Comparison of ENCODE assay signal across 18 mouse cellular contexts in genomic region chr2:132180463-132181205, GRCm38 (mm10). TPM values are rescaled to one million over a fixed set of nuclear protein-coding genes. Genes with fewer than 3 reads are reported as not detected.
DNase-seq lines count a peak whose midpoint lies in the region; ATAC-seq and TF ChIP-seq lines count a peak whose summit lies in the region.
"Had no signal": no experiment of that assay in that cellular context is flagged by ENCODE, and none has a peak within 500 bp of the region (broad histone marks: within the 10 kb centered on the region; RNA-seq: fewer than 3 reads in every experiment).

No protein-coding gene starts in this region.

- H3K9me3 ChIP-seq in embryonic facial prominence, embryonic 10.5 days, result no peaks in the 10 kb centered on the region
- H3K9me3 ChIP-seq: hindbrain, embryonic 13.5 days; midbrain, embryonic 12.5 days had no signal

- 21% methylated on average over 1 of the region's 1 CpGs for WGBS in thymus, adult 2 months
- WGBS in embryonic facial prominence, embryonic 10.5 days, result 69% methylated on average over 1 of the region's 1 CpGs

- H3K36me3 ChIP-seq in thymus, adult 2 months (ENCODE audit: control insufficient read depth, insufficient read depth, low read length), result no peaks in the 10 kb centered on the region
- no peaks in the 10 kb centered on the region for H3K36me3 ChIP-seq in embryonic facial prominence, embryonic 10.5 days (replicated peaks)
- H3K36me3 ChIP-seq: hindbrain, embryonic 13.5 days; midbrain, embryonic 12.5 days had no signal

- TF ChIP-seq CTCF in thymus, adult 2 months (IDR thresholded peaks at IDR 0.05; ENCODE audit: borderline replicate concordance, control insufficient read depth, extremely low read depth, insufficient read depth, low read length, poor library complexity), result no peak
- TF ChIP-seq CTCF in bone marrow macrophage, adult 2 months (IDR thresholded peaks at IDR 0.05; ENCODE audit: low read depth, low read length), result no peak

- peak; percentile 35; the same call in 1 of the 2 replicates for ATAC-seq in monocyte, adult 5-6 weeks (replicated peaks; ENCODE audit: insufficient number of reproducible peaks, low FRiP score, low TSS enrichment, poor library complexity, severe bottlenecking)

- peak; percentile 60 for DNase-seq in adrenal gland, adult 8-10 months
- DNase-seq in adrenal gland, postnatal 4 days (ENCODE audit: low spot score in 2 of 2), result no peak
- DNase-seq in thymus, postnatal 0 days (ENCODE audit: low spot score), result peak; percentile 5
- no peak for DNase-seq in thymus, adult 2 months
- DNase-seq in embryonic facial prominence, embryonic 10.5 days (ENCODE audit: low spot score), result no peak
- DNase-seq in retina, postnatal 1 day, result no peak
- DNase-seq: B cell, adult 2 months; cerebellum, adult 8-10 months; embryo, embryonic 11 days; gastrocnemius, postnatal 36 days; kidney, adult 18-20 months; layer of hippocampus, adult 9-11 months; lung, embryonic 14.5 days had no signal

- H3K4me3 ChIP-seq in thymus, adult 2 months (ENCODE audit: control insufficient read depth, insufficient read depth, low read length), result no peak overlapping the region
- H3K4me3 ChIP-seq in bone marrow macrophage, adult 2 months (ENCODE audit: insufficient read depth, low read length), result no peak overlapping the region
- H3K4me3 ChIP-seq in embryonic facial prominence, embryonic 10.5 days, result no peak overlapping the region
- H3K4me3 ChIP-seq: erythroblast, embryonic 14.5 days; hindbrain, embryonic 13.5 days; midbrain, embryonic 12.5 days had no signal

- no peaks in the 10 kb centered on the region for H3K27me3 ChIP-seq in thymus, adult 2 months (ENCODE audit: control insufficient read depth, insufficient read depth, low read length)
- no peaks in the 10 kb centered on the region for H3K27me3 ChIP-seq in embryonic facial prominence, embryonic 10.5 days (replicated peaks; ENCODE audit: low read depth, poor library complexity, severe bottlenecking)
- H3K27me3 ChIP-seq: hindbrain, embryonic 13.5 days; midbrain, embryonic 12.5 days had no signal

- H3K27ac ChIP-seq in thymus, adult 2 months (ENCODE audit: control insufficient read depth, insufficient read depth, low read length), result no peak overlapping the region
- H3K27ac ChIP-seq in bone marrow macrophage, adult 2 months (ENCODE audit: insufficient read depth, low read depth, low read length), result peak overlapping the region; percentile 48
- no peak overlapping the region for H3K27ac ChIP-seq in embryonic facial prominence, embryonic 10.5 days (replicated peaks)
- H3K27ac ChIP-seq: hindbrain, embryonic 13.5 days; midbrain, embryonic 12.5 days had no signal

- 0 out of 2 replicates have a peak, but pooled peaks cover 2% of the 10 kb centered on the region for H3K4me1 ChIP-seq in thymus, adult 2 months (replicated peaks; ENCODE audit: control insufficient read depth, insufficient read depth, low read length)
- peaks cover 18% of the 10 kb centered on the region for H3K4me1 ChIP-seq in bone marrow macrophage, adult 2 months (ENCODE audit: control insufficient read depth, insufficient read depth, low read length)
- no peaks in the 10 kb centered on the region for H3K4me1 ChIP-seq in embryonic facial prominence, embryonic 10.5 days
- H3K4me1 ChIP-seq: hindbrain, embryonic 13.5 days; midbrain, embryonic 12.5 days had no signal

- no peak for TF ChIP-seq POLR2A in thymus, adult 2 months (IDR thresholded peaks at IDR 0.05; ENCODE audit: control insufficient read depth, extremely low read depth, insufficient read depth, low read length, poor library complexity)
- TF ChIP-seq POLR2A in bone marrow macrophage, adult 2 months (IDR thresholded peaks at IDR 0.05; ENCODE audit: borderline replicate concordance, low read depth, low read length), result no peak

RNA-seq across cellular contexts. Expression of gene Slc23a2, which starts 35.7 kb away (rescaled TPM):
- total RNA-seq in adrenal gland, adult 8-10 months (2022), result 100 to 1,000 TPM; 102 to 154 (median 134) TPM
- total RNA-seq in adrenal gland, postnatal 4 days (2021), result 10 to 100 TPM; 60.4 to 67.4 TPM
- 15.8 and 16.7 TPM in 2 replicates for polyA plus RNA-seq in thymus, postnatal 0 days (2015; fragmentation: Nextera tagmentation; extraction: Ambion mirVana)
- 50.8 and 51.7 TPM in 2 replicates for polyA plus RNA-seq in thymus, adult 2 months (2012; rRNA removed)
- polyA plus RNA-seq in bone marrow macrophage, adult 2 months (2012; ENCODE audit: insufficient read depth, insufficient read length, missing spikeins), result 47.7 and 53.5 TPM in 2 replicates
- 15.0 to 28.8 TPM (median 17.0 TPM) in 3 replicates for total RNA-seq in monocyte, adult 5-6 weeks (2017)
- 8.8 and 8.9 TPM in 2 replicates for polyA plus RNA-seq in embryonic facial prominence, embryonic 10.5 days (2016; fragmentation: Nextera tagmentation; extraction: Ambion mirVana)
- polyA plus RNA-seq: erythroblast, embryonic 14.5 days had no signal

Comparison
In these comparisons a context has a peak if more than half of its experiments do, and no peak if none do; other contexts are left out.
1. DNase-seq: peak in adrenal gland, adult 8-10 months (single experiment) and thymus, postnatal 0 days (single experiment); none in adrenal gland, postnatal 4 days (0 of 2), thymus, adult 2 months (single experiment), embryonic facial prominence, embryonic 10.5 days (single experiment) and retina, postnatal 1 day (single experiment).